Mouse (Mus musculus): Measurements from ENCODE around the gene Macrod2. TPM values are rescaled to one million over a fixed set of nuclear protein-coding genes. Genes with fewer than 3 reads are reported as not detected.

Gene Macrod2
- total and polyA plus RNA-seq, 2 experiments from 2014 or later = 37.3 to 67.2 TPM

- Histone ChIP-seq H3K9ac (replicated peaks; ENCODE audit: low read length, poor library complexity, severe bottlenecking) (no peak overlapping the region), H3K9me3 (ENCODE audit: low read length) (no peaks in the 10 kb centered on the region), H3K4me1 (ENCODE audit: insufficient read depth, low read length) (no peaks in the 10 kb centered on the region), H3K36me3 (ENCODE audit: insufficient read depth, low read length) (no peaks in the 10 kb centered on the region), H3K27me3 (ENCODE audit: insufficient read depth, low read length) (no peaks in the 10 kb centered on the region), H3K27ac (ENCODE audit: low read depth, low read length) (no peak overlapping the region), H3K4me2 (ENCODE audit: low read depth, low read length, poor library complexity, severe bottlenecking) (no peak overlapping the region), H3K4me3 (ENCODE audit: low read depth, low read length) (no peak overlapping the region)
- DNase-seq (ENCODE audit: low spot score) (no peak), ATAC-seq (ENCODE audit: low FRiP score) (no peak)
- WGBS = 96% methylated on average over 11 of the region's 11 CpGs
- TF ChIP-seq CTCF (IDR thresholded peaks at IDR 0.05) = no peak
Measured at GRCm38 (mm10) chr2:140773456-140773855, 378.3 kb downstream of the Macrod2 start.

- no peak for ATAC-seq (ENCODE audit: low FRiP score)
Measured at GRCm38 (mm10) chr2:140774808-140775370, 379.8 kb downstream of the Macrod2 start.

DNA sequence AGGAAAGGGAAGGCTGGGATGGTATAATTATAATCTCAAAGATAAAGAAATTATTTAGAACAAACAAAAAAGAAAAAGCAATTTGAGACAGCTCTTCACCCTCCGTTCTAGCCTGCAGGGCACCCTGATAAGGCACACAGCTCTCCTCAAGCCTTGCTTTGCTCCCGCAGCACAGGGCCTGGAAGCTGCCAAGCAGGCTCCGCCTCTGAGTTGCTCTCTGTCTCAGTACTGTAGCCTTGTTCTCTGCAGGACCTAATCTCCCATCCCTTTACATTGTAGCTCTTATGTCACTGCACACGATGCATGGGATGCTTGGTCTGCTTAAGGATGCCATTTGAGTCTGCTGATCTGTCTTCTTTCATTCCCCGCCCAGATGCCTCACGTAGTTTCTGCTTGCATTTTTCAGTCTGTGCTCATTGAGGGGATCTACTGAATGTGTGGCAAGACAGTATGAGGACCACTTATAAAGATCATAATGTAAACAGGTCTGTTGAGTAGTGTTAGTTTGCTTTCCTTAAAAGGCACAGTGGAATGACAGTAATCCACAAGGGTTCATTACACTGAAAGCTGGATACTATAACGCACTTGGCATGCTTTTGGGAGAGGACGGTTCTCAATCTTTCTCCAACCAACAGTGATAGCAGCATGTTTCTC lies 380.5 kb downstream of the Macrod2 start:
- Histone ChIP-seq H3K27me3 (ENCODE audit: insufficient read depth, low read length) (no peaks in the 10 kb centered on the region), H3K4me3 (ENCODE audit: low read depth, low read length) (no peak overlapping the region), H3K36me3 (ENCODE audit: insufficient read depth, low read length) (no peaks in the 10 kb centered on the region), H3K4me2 (ENCODE audit: low read depth, low read length, poor library complexity, severe bottlenecking) (no peak overlapping the region), H3K9ac (replicated peaks; ENCODE audit: low read length, poor library complexity, severe bottlenecking) (no peak overlapping the region), H3K4me1 (ENCODE audit: insufficient read depth, low read length) (no peaks in the 10 kb centered on the region), H3K27ac (ENCODE audit: low read depth, low read length) (no peak overlapping the region), H3K9me3 (ENCODE audit: low read length) (no peaks in the 10 kb centered on the region)
- DNase-seq (ENCODE audit: low spot score) (no peak), ATAC-seq (ENCODE audit: low FRiP score) (no peak)
- 67% methylated on average over 8 of the region's 8 CpGs for WGBS
- TF ChIP-seq CTCF (IDR thresholded peaks at IDR 0.05) = no peak

More at GRCm38 (mm10) chr2:140774808-140775370, 379.8 kb downstream of the Macrod2 start:
- Histone ChIP-seq H3K4me1 (ENCODE audit: insufficient read depth, low read length) (no peaks in the 10 kb centered on the region), H3K9me3 (ENCODE audit: low read length) (no peaks in the 10 kb centered on the region), H3K27ac (ENCODE audit: low read depth, low read length) (no peak overlapping the region), H3K9ac (replicated peaks; ENCODE audit: low read length, poor library complexity, severe bottlenecking) (no peak overlapping the region), H3K4me2 (ENCODE audit: low read depth, low read length, poor library complexity, severe bottlenecking) (no peak overlapping the region), H3K36me3 (ENCODE audit: insufficient read depth, low read length) (no peaks in the 10 kb centered on the region), H3K27me3 (ENCODE audit: insufficient read depth, low read length) (no peaks in the 10 kb centered on the region), H3K4me3 (ENCODE audit: low read depth, low read length) (no peak overlapping the region)
- WGBS = 93% methylated on average over 4 of the region's 4 CpGs
- no peak for TF ChIP-seq CTCF (IDR thresholded peaks at IDR 0.05)
- no peak for DNase-seq (ENCODE audit: low spot score)

GRCm38 (mm10) chr2:140778212-140778611 lies 383.1 kb downstream of the Macrod2 start:
- Histone ChIP-seq H3K4me2 (ENCODE audit: low read depth, low read length, poor library complexity, severe bottlenecking) (no peak overlapping the region), H3K9ac (replicated peaks; ENCODE audit: low read length, poor library complexity, severe bottlenecking) (no peak overlapping the region), H3K27me3 (ENCODE audit: insufficient read depth, low read length) (no peaks in the 10 kb centered on the region), H3K27ac (ENCODE audit: low read depth, low read length) (no peak overlapping the region), H3K4me1 (ENCODE audit: insufficient read depth, low read length) (no peaks in the 10 kb centered on the region), H3K4me3 (ENCODE audit: low read depth, low read length) (no peak overlapping the region), H3K9me3 (ENCODE audit: low read length) (no peaks in the 10 kb centered on the region), H3K36me3 (ENCODE audit: insufficient read depth, low read length) (no peaks in the 10 kb centered on the region)
- no peak for TF ChIP-seq CTCF (IDR thresholded peaks at IDR 0.05)
- ATAC-seq (ENCODE audit: low FRiP score) = no peak
- no peak for DNase-seq (ENCODE audit: low spot score)
- 90% methylated on average over 13 of the region's 13 CpGs for WGBS

GRCm38 (mm10) chr2:140783041-140783440 lies 387.9 kb downstream of the Macrod2 start:
- ATAC-seq (ENCODE audit: low FRiP score) = no peak
- 82% methylated on average over 1 of the region's 1 CpGs for whole genome bisulfite sequencing

DNA sequence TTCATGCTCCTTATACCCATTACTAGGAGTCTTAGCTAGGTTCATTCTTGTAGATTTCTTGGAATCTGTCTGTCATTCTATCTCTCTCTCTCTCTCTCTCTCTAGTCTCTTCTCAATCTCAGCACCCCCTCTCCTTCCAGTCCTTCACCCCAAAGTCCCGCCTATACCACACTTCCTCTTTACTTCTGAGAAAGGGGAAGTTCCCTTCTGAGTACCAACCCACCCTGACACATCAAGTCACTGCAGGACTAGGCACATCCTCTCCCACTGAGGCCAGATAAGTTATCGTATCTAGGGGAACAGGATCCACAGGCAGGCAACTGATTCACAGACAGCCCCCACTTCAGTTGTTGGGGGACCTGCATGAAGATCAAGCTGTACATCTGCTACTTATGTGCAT lies 389.5 kb downstream of the Macrod2 start:
- H3K27ac ChIP-seq (ENCODE audit: low read depth, low read length) = no peak overlapping the region
- DNase-seq (ENCODE audit: low spot score) (no peak), ATAC-seq (ENCODE audit: low FRiP score) (no peak)
- WGBS = 90% methylated on average over 2 of the region's 2 CpGs
- no peaks in the 10 kb centered on the region for H3K4me1 ChIP-seq (ENCODE audit: insufficient read depth, low read length)
- H3K4me3 ChIP-seq (ENCODE audit: low read depth, low read length) = no peak overlapping the region
- no peaks in the 10 kb centered on the region for H3K36me3 ChIP-seq (ENCODE audit: insufficient read depth, low read length)
- no peak overlapping the region for H3K9ac ChIP-seq (replicated peaks; ENCODE audit: low read length, poor library complexity, severe bottlenecking)
- H3K4me2 ChIP-seq (ENCODE audit: low read depth, low read length, poor library complexity, severe bottlenecking) = no peak overlapping the region
- H3K9me3 ChIP-seq (ENCODE audit: low read length) = no peaks in the 10 kb centered on the region
- TF ChIP-seq CTCF (IDR thresholded peaks at IDR 0.05) = no peak
- H3K27me3 ChIP-seq (ENCODE audit: insufficient read depth, low read length) = no peaks in the 10 kb centered on the region

More at GRCm38 (mm10) chr2:140783041-140783440, 387.9 kb downstream of the Macrod2 start:
- Histone ChIP-seq H3K4me3 (ENCODE audit: low read depth, low read length) (no peak overlapping the region), H3K4me1 (ENCODE audit: insufficient read depth, low read length) (no peaks in the 10 kb centered on the region), H3K9me3 (ENCODE audit: low read length) (no peaks in the 10 kb centered on the region), H3K27me3 (ENCODE audit: insufficient read depth, low read length) (no peaks in the 10 kb centered on the region), H3K4me2 (ENCODE audit: low read depth, low read length, poor library complexity, severe bottlenecking) (no peak overlapping the region), H3K27ac (ENCODE audit: low read depth, low read length) (no peak overlapping the region), H3K36me3 (ENCODE audit: insufficient read depth, low read length) (no peaks in the 10 kb centered on the region), H3K9ac (replicated peaks; ENCODE audit: low read length, poor library complexity, severe bottlenecking) (no peak overlapping the region)
- DNase-seq (ENCODE audit: low spot score) = no peak
- peak; percentile 16; the same call in 1 of the 2 replicates for TF ChIP-seq CTCF (IDR thresholded peaks at IDR 0.05)

Measured in midbrain, postnatal 0 days (tissue).